In genomic region chr9:58112866-58113278, GRCm38 (mm10) we compare ENCODE assay signal across 9 mouse cellular contexts. TPM values are rescaled to one million over a fixed set of nuclear protein-coding genes. Genes with fewer than 3 reads are reported as not detected.
DNase-seq lines count a peak whose midpoint lies in the region; ATAC-seq lines count a peak whose summit lies in the region.
"Had no signal": no experiment of that assay in that cellular context is flagged by ENCODE, and none has a peak within 500 bp of the region (broad histone marks: within the 10 kb centered on the region; RNA-seq: fewer than 3 reads in every experiment).

No protein-coding gene starts in this region.

- no peaks in the 10 kb centered on the region for H3K9me3 ChIP-seq in forebrain, embryonic 14.5 days (replicated peaks; ENCODE audit: control insufficient read depth, low read length)
- H3K9me3 ChIP-seq in limb, embryonic 13.5 days, result no peaks in the 10 kb centered on the region
- no peaks in the 10 kb centered on the region for H3K9me3 ChIP-seq in stomach, embryonic 14.5 days (ENCODE audit: control insufficient read depth, low read depth, low read length)

- no peaks in the 10 kb centered on the region for H3K36me3 ChIP-seq in forebrain, embryonic 14.5 days (ENCODE audit: control insufficient read depth, insufficient read depth, low read length)
- H3K36me3 ChIP-seq in limb, embryonic 13.5 days, result no peaks in the 10 kb centered on the region
- H3K36me3 ChIP-seq in stomach, embryonic 14.5 days (ENCODE audit: control insufficient read depth, insufficient read depth, low read length), result no peaks in the 10 kb centered on the region

- H3K27me3 ChIP-seq in forebrain, embryonic 14.5 days (replicated peaks; ENCODE audit: control insufficient read depth, insufficient read depth, low read length), result no peaks in the 10 kb centered on the region
- H3K27me3 ChIP-seq in limb, embryonic 13.5 days, result no peaks in the 10 kb centered on the region
- no peaks in the 10 kb centered on the region for H3K27me3 ChIP-seq in stomach, embryonic 14.5 days (ENCODE audit: control insufficient read depth, insufficient read depth, low read length)

- H3K4me3 ChIP-seq in forebrain, embryonic 14.5 days (ENCODE audit: low read depth, low read length), result peak overlapping the region; percentile 11; the same call in 1 of the 2 replicates
- peak overlapping the region; percentile 27; the same call in 1 of the 2 replicates for H3K4me3 ChIP-seq in limb, embryonic 13.5 days
- no peak overlapping the region for H3K4me3 ChIP-seq in stomach, embryonic 14.5 days (ENCODE audit: low read depth, low read length)

- H3K4me2 ChIP-seq in forebrain, embryonic 14.5 days (ENCODE audit: low read length), result peak overlapping the region; percentile 46
- peak overlapping the region; percentile 61 for H3K4me2 ChIP-seq in limb, embryonic 13.5 days (replicated peaks)
- H3K4me2 ChIP-seq in stomach, embryonic 14.5 days (replicated peaks; ENCODE audit: low read depth, low read length), result peak overlapping the region; percentile 27

- peaks cover 66% of the 10 kb centered on the region for H3K4me1 ChIP-seq in forebrain, embryonic 14.5 days (ENCODE audit: control insufficient read depth, insufficient read depth, low read length)
- peaks cover 61% of the 10 kb centered on the region for H3K4me1 ChIP-seq in limb, embryonic 13.5 days
- peaks cover 41% of the 10 kb centered on the region for H3K4me1 ChIP-seq in stomach, embryonic 14.5 days (ENCODE audit: control insufficient read depth, insufficient read depth, low read length)

- WGBS in forebrain, embryonic 14.5 days, result 0% methylated on average over 6 of the region's 6 CpGs
- WGBS in limb, embryonic 13.5 days, result 2% methylated on average over 6 of the region's 6 CpGs
- 8% methylated on average over 6 of the region's 6 CpGs for WGBS in stomach, embryonic 14.5 days

- peak; percentile 83 for ATAC-seq in forebrain, embryonic 14.5 days
- 0 out of 2 replicates have a peak, but pooled peaks have one; percentile 16 for ATAC-seq in limb, embryonic 13.5 days (ENCODE audit: low FRiP score, low read depth)
- peak; percentile 68 for ATAC-seq in stomach, embryonic 14.5 days (ENCODE audit: insufficient number of reproducible peaks, insufficient read depth, low FRiP score, low read depth)

- H3K27ac ChIP-seq in forebrain, embryonic 14.5 days (ENCODE audit: low read depth, low read length), result peak overlapping the region; percentile 99
- H3K27ac ChIP-seq in limb, embryonic 13.5 days, result peak overlapping the region; percentile 82
- H3K27ac ChIP-seq in stomach, embryonic 14.5 days (ENCODE audit: low read length), result peak overlapping the region; percentile 79
- H3K27ac ChIP-seq: liver, embryonic 14.5 days had no signal

- DNase-seq in right cerebral cortex, postnatal 14 days, result peak; percentile 58
- no peak for DNase-seq in right cerebral cortex, adult 18-20 months
- DNase-seq in forebrain, embryonic 14.5 days (ENCODE audit: low spot score), result peak; percentile 96
- DNase-seq in adrenal gland, adult 2 months, result no peak
- no peak for DNase-seq in cerebellum, adult 9-11 months
- no peak for DNase-seq in cerebellum, adult 18-20 months

- H3K9ac ChIP-seq in forebrain, embryonic 14.5 days (ENCODE audit: low read length), result peak overlapping the region; percentile 61
- no peak overlapping the region for H3K9ac ChIP-seq in limb, embryonic 13.5 days
- H3K9ac ChIP-seq in stomach, embryonic 14.5 days (replicated peaks; ENCODE audit: low read depth, low read length), result no peak overlapping the region
- H3K9ac ChIP-seq: liver, embryonic 14.5 days had no signal

RNA-seq across cellular contexts. Expression of gene Ccdc33, which starts 5.8 kb away (rescaled TPM):
- polyA plus RNA-seq in forebrain, embryonic 14.5 days (2014; fragmentation: Nextera tagmentation; extraction: Ambion mirVana), result 0.48 and 1.1 TPM in 2 replicates
- polyA plus RNA-seq in limb, embryonic 13.5 days (2015; fragmentation: Nextera tagmentation; extraction: Ambion mirVana), result 0.15 and 0.20 TPM in 2 replicates
- polyA plus RNA-seq in stomach, embryonic 14.5 days (2014; fragmentation: Nextera tagmentation; extraction: Ambion mirVana), result 0.91 TPM in 1 of 2 replicates, not detected in the other
- total RNA-seq in adrenal gland, adult 2 months (2021), result under 1 TPM; 0.21 to 0.84 TPM
- polyA plus RNA-seq in adrenal gland, adult 2 months (2012; rRNA removed), result 0.18 and 0.34 TPM in 2 replicates
- polyA plus RNA-seq: liver, embryonic 14.5 days had no signal

RNA-seq across cellular contexts. Expression of gene Stra6, which starts 49.3 kb away (rescaled TPM):
- polyA plus RNA-seq in forebrain, embryonic 14.5 days (2014; fragmentation: Nextera tagmentation; extraction: Ambion mirVana), result 9.9 and 11.1 TPM in 2 replicates
- 25.3 and 29.9 TPM in 2 replicates for polyA plus RNA-seq in limb, embryonic 13.5 days (2015; fragmentation: Nextera tagmentation; extraction: Ambion mirVana)
- 4.3 and 6.0 TPM in 2 replicates for polyA plus RNA-seq in stomach, embryonic 14.5 days (2014; fragmentation: Nextera tagmentation; extraction: Ambion mirVana)
- 1 to 10 TPM; 1.5 to 1.8 TPM for total RNA-seq in adrenal gland, adult 2 months (2021)
- polyA plus RNA-seq in adrenal gland, adult 2 months (2012; rRNA removed), result 2.0 and 2.6 TPM in 2 replicates

Comparison
In these comparisons a context has a peak if more than half of its experiments do, and no peak if none do; other contexts are left out.
1. DNase-seq: peak in right cerebral cortex, postnatal 14 days (single experiment) and forebrain, embryonic 14.5 days (single experiment); none in right cerebral cortex, adult 18-20 months (single experiment), adrenal gland, adult 2 months (single experiment), cerebellum, adult 9-11 months (single experiment) and cerebellum, adult 18-20 months (0 of 2).
2. ATAC-seq: peak in every context shown above with its lines; median percentile 83 in forebrain, embryonic 14.5 days; 68 in stomach, embryonic 14.5 days; 16 in limb, embryonic 13.5 days.
3. Peak in every context shown above with its lines, with median percentiles within 50 percentile points of each other: H3K27ac ChIP-seq and H3K4me2 ChIP-seq.